Mouse (Mus musculus) G1E (cell line): ENCODE measurements around the gene Jpt1.

Experiments
- CTCF ChIP-seq: IDR thresholded peaks from 2 replicates; pipeline ENCODE4 v1.5.1; 2012; ENCODE audit warnings: low read depth, low read length, inconsistent platforms, mixed read lengths
- GATA1 ChIP-seq: IDR thresholded peaks from 2 replicates; pipeline ENCODE4 v1.6.1; 2012; ENCODE audit warnings: borderline replicate concordance, low read length, inconsistent platforms, mixed read lengths
- GATA2 ChIP-seq: IDR thresholded peaks from 2 replicates; pipeline ENCODE4 v1.6.1; 2012; ENCODE audit warnings: low read depth, low read length, inconsistent platforms, borderline replicate concordance
- TAL1 ChIP-seq: conservative IDR thresholded peaks from 2 replicates; pipeline ENCODE4 v1.6.1; 2012; ENCODE audit warnings: low read depth, low read length, inconsistent platforms, mixed read lengths

DNA sequence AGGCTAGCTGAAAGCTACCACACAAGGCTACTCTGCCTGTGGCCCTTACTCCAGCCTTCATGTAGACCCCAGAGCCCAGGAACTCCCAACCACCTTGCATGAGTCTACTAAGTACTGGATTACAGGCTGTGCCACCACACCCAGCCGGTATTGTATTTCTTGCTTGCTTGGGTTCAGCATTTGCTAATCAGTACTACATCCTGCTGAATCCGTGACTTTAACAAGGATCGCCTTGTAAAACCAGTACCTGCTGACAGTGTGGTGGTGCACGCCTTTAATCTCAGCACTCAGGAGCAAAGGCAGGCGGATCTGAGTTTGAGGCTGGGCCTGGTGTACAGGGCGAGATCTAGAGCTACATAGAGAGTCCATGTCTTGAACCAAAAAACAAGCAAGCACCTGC lies 11.6 kb downstream of the Jpt1 start:
- no peak for TF ChIP-seq CTCF
- no peak for TF ChIP-seq GATA2
- no peak for TF ChIP-seq TAL1
- TF ChIP-seq GATA1, result no peak
